Mouse (Mus musculus): ENCODE data around the gene Epha7. TPM values are rescaled to one million over a fixed set of nuclear protein-coding genes. Genes with fewer than 3 reads are reported as not detected.
A peak's percentile ranks its signal among the peaks of the same experiment; 100 is the strongest.

Epha7 gene
- total RNA-seq (2021), result 1 to 10 TPM; 8.8 to 8.9 TPM
- long read RNA-seq, experiment 1, full-length matches to known transcripts, result 3 of 8 reads
- long read RNA-seq, experiment 1, partial matches to known transcripts, result 2 of 8 reads
- long read RNA-seq, experiment 1, other reads (novel, unspliced or antisense), result 3 of 8 reads
- long read RNA-seq, experiment 2, full-length matches to known transcripts, result 12 of 15 reads
- long read RNA-seq, experiment 2, partial matches to known transcripts, result 0 of 15 reads
- long read RNA-seq, experiment 2, other reads (novel, unspliced or antisense), result 3 of 15 reads

- peak; percentile 96 to 98 for DNase-seq
- intact Hi-C loops (cut with DNase I), result loop anchor here (5.0 to 10.0 kb wide), 2 partner anchors 302 to 725 kb away; no protein-coding TSS in a partner anchor
Measured at GRCm38 (mm10) chr4:28812691-28813289, at the start of gene Epha7. Gene Epha7, plus strand, starts transcription at chr4:28813131.

- DNase-seq, result no peak
- intact Hi-C loops (cut with DNase I), result no loop called here
Measured at GRCm38 (mm10) chr4:28783961-28784360, 29.0 kb upstream of the Epha7 start.

GRCm38 (mm10) chr4:28808800-28809199 is 4.1 kb upstream of the Epha7 start:
- peak in 1 of 2 experiments; percentile 36 for DNase-seq
- intact Hi-C loops (cut with DNase I), result no loop called here

GRCm38 (mm10) chr4:28809703-28810102 is 3.2 kb upstream of the Epha7 start:
- DNase-seq, result no peak
- intact Hi-C loops (cut with DNase I), result loop anchor here (5.0 to 10.0 kb wide), 2 partner anchors 305 to 722 kb away; no protein-coding TSS in a partner anchor

GRCm38 (mm10) chr4:28813551-28814475 is 882 bp downstream of the Epha7 start:
- intact Hi-C loops (cut with DNase I), result loop anchor here (5.0 to 10.0 kb wide), 2 partner anchors 301 to 727 kb away; no protein-coding TSS in a partner anchor
- peak; percentile 48 to 56 for DNase-seq

GRCm38 (mm10) chr4:28814476-28814815 is 1.5 kb downstream of the Epha7 start:
- no peak for DNase-seq
- intact Hi-C loops (cut with DNase I), result loop anchor here (5.0 to 10.0 kb wide), 2 partner anchors 300 to 727 kb away; no protein-coding TSS in a partner anchor

- peak; percentile 59 to 66 for DNase-seq
- intact Hi-C loops (cut with DNase I), result loop anchor here (5.0 to 10.0 kb wide), 2 partner anchors 300 to 728 kb away; no protein-coding TSS in a partner anchor
Measured at GRCm38 (mm10) chr4:28814816-28815620, 2.1 kb downstream of the Epha7 start.

GRCm38 (mm10) chr4:28815621-28815920 is 2.6 kb downstream of the Epha7 start:
- intact Hi-C loops (cut with DNase I), result loop anchor here (10.0 kb wide), 1 partner anchor 299 kb away; no protein-coding TSS in a partner anchor
- no peak for DNase-seq

GRCm38 (mm10) chr4:28823616-28824015 is 10.7 kb downstream of the Epha7 start:
- intact Hi-C loops (cut with DNase I), result no loop called here
- DNase-seq, result no peak

GRCm38 (mm10) chr4:28824616-28825015 is 11.7 kb downstream of the Epha7 start:
- peak; percentile 45 to 61 for DNase-seq
- intact Hi-C loops (cut with DNase I), result no loop called here

- no peak for DNase-seq
- intact Hi-C loops (cut with DNase I), result no loop called here
Measured at GRCm38 (mm10) chr4:28837669-28838068, 24.7 kb downstream of the Epha7 start.

- DNase-seq, result no peak
- intact Hi-C loops (cut with DNase I), result no loop called here
Measured at GRCm38 (mm10) chr4:28846311-28846710, 33.4 kb downstream of the Epha7 start.

GRCm38 (mm10) chr4:28850388-28850787 is 37.5 kb downstream of the Epha7 start:
- intact Hi-C loops (cut with DNase I), result no loop called here
- no peak for DNase-seq

- DNase-seq, result no peak
- intact Hi-C loops (cut with DNase I), result no loop called here
Measured at GRCm38 (mm10) chr4:28862845-28863666, 50.1 kb downstream of the Epha7 start.

GRCm38 (mm10) chr4:28866411-28866810 is 53.5 kb downstream of the Epha7 start:
- intact Hi-C loops (cut with DNase I), result no loop called here
- DNase-seq, result no peak

GRCm38 (mm10) chr4:28871615-28872014 is 58.7 kb downstream of the Epha7 start:
- intact Hi-C loops (cut with DNase I), result no loop called here

GRCm38 (mm10) chr4:28881271-28882044 is 68.5 kb downstream of the Epha7 start:
- intact Hi-C loops (cut with DNase I), result no loop called here

More at GRCm38 (mm10) chr4:28871615-28872014, 58.7 kb downstream of the Epha7 start:
- DNase-seq, result no peak

GRCm38 (mm10) chr4:28889630-28890029 is 76.7 kb downstream of the Epha7 start:
- no peak for DNase-seq
- intact Hi-C loops (cut with DNase I), result no loop called here

More at GRCm38 (mm10) chr4:28881271-28882044, 68.5 kb downstream of the Epha7 start:
- no peak for DNase-seq

Data from heart, postnatal 14 days (tissue).